Mouse (Mus musculus) C2C12 (cell line): Measurements from ENCODE around the gene Prdx2. TPM values are rescaled to one million over a fixed set of nuclear protein-coding genes. Genes with fewer than 3 reads are reported as not detected.
A peak's percentile ranks its signal among the peaks of the same experiment; 100 is the strongest.

ENCODE experiments used
- H3K27me3 ChIP-seq: one replicate; pipeline ENCODE4 v1.6.1; 2011; ENCODE audit not compliant: control insufficient read depth, insufficient read depth, insufficient read length
- H3K36me3 ChIP-seq: one replicate; pipeline ENCODE4 v1.6.1; 2011; ENCODE audit not compliant: control insufficient read depth, insufficient read depth
- H3K4me3 ChIP-seq: one replicate; pipeline ENCODE4 v1.5.1; 2011; ENCODE audit warnings: mild to moderate bottlenecking, control low read depth; ENCODE audit not compliant: poor library complexity, insufficient read depth, severe bottlenecking
- H3K79me2 ChIP-seq: one replicate; pipeline ENCODE4 v1.6.1; 2011; ENCODE audit not compliant: control insufficient read depth, insufficient read depth
- H3K79me3 ChIP-seq: one replicate; pipeline ENCODE4 v1.6.1; 2011; ENCODE audit warnings: low read depth, control low read depth
- H3ac ChIP-seq: one replicate; pipeline ENCODE3; 2011; ENCODE audit warnings: low read depth; ENCODE audit not compliant: control insufficient read depth, insufficient read length
- CEBPB ChIP-seq: IDR thresholded peaks from one replicate; pipeline ENCODE4 v1.6.1; 2011; ENCODE audit warnings: low read depth, mild to moderate bottlenecking, control low read depth, moderate library complexity
- CTCF ChIP-seq: IDR thresholded peaks from one replicate; pipeline ENCODE4 v1.5.1; 2011; ENCODE audit not compliant: control insufficient read depth, insufficient read depth, insufficient read length
- FOSL1 ChIP-seq: IDR thresholded peaks from one replicate; pipeline ENCODE4 v1.8.0; 2011; ENCODE audit warnings: mild to moderate bottlenecking, low read length; ENCODE audit not compliant: poor library complexity, insufficient read depth, severe bottlenecking
- MAX ChIP-seq: IDR thresholded peaks from one replicate; pipeline ENCODE4 v1.6.1; 2011; ENCODE audit warnings: mild to moderate bottlenecking, control low read depth
- MYOD1 ChIP-seq: IDR thresholded peaks from one replicate; pipeline ENCODE4 v1.6.1; 2011; ENCODE audit warnings: low read depth; ENCODE audit not compliant: control insufficient read depth, insufficient read length
- MYOG ChIP-seq: IDR thresholded peaks from one replicate; pipeline ENCODE4 v1.6.1; 2011; ENCODE audit not compliant: control insufficient read depth, insufficient read length; ENCODE audit errors: extremely low read depth
- USF1 ChIP-seq: IDR thresholded peaks from one replicate; pipeline ENCODE4 v1.6.1; 2011; ENCODE audit warnings: low read depth, mild to moderate bottlenecking, control low read depth, moderate library complexity
- microRNA-seq: library from miRNA; unstranded; fragments of <30 nt; microRNA quantifications from one replicate; pipeline ENCODE4, GENCODE M21; 2019; ENCODE audit warnings: borderline microRNAs expressed
- polyA plus RNA-seq: library from polyadenylated mRNA; unstranded; fragments of >200 nt; fragmentation: generic; extraction: Trizol; gene quantifications from one replicate; pipeline ENCODE4 v1.2.1, GENCODE M21; 2012; ENCODE audit warnings: missing spikeins

The Prdx2 gene
- polyA plus RNA-seq, 1 experiment, result 609 TPM

DNA sequence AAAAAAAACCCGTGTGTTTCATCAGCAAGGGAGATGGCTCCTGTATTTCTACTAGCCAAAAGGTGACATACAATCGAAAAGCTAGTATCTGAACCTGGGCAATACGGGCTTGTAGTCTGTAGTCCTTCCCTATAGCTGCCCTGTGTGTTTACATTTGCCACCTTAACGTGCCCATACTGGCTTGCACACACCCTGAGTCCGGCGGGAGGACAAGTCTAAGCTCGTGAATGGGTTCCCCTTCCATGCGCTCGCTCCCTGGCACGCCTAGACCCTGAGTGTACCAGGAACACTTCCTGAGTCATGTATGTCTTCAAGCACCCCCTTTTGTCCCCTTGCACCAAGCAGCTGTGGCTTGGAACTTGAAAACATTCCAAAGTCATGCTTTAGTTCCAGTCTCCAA is 47.3 kb downstream of the Prdx2 start:
- H3K79me2 ChIP-seq, result peaks cover 7% of the 10 kb centered on the region

DNA sequence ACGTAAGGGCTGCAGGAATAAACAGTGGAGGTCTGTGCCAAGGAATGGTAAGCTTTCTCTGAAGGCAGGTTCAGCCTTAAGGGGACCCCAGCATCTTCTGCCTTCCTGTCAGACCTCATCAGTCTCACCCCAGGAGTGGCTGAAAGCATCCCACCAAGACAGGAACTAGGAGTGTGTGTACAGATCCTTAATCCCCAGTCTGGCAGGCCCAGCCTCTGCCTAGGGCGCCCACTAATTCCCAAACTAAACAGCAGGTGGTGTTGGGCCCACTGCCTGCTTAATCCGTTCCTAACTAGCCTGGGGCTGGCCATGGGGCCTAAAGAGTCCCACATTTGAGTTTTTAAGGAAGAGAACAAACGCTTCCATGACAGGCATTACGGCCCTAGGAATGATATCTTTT is 47.8 kb downstream of the Prdx2 start:
- H3K79me3 ChIP-seq, result peaks cover 5% of the 10 kb centered on the region
- peaks cover 12% of the 10 kb centered on the region for H3K79me2 ChIP-seq
- H3K27me3 ChIP-seq, result peaks cover 5% of the 10 kb centered on the region
- H3ac ChIP-seq, result no peak overlapping the region
- no peak for TF ChIP-seq FOSL1
- TF ChIP-seq CEBPB, result no peak
- no peak for TF ChIP-seq MYOD1
- TF ChIP-seq CTCF, result no peak
- H3K36me3 ChIP-seq, result peaks cover 20% of the 10 kb centered on the region
- no peak overlapping the region for H3K4me3 ChIP-seq

More for the DNA sequence above, 47.3 kb downstream of the Prdx2 start:
- H3ac ChIP-seq, result no peak overlapping the region
- H3K36me3 ChIP-seq, result peaks cover 15% of the 10 kb centered on the region
- peaks cover 5% of the 10 kb centered on the region for H3K27me3 ChIP-seq
- H3K79me3 ChIP-seq, result peaks cover 2% of the 10 kb centered on the region
- no peak overlapping the region for H3K4me3 ChIP-seq
- TF ChIP-seq MYOD1 (no peak), FOSL1 (no peak), MAX (no peak), CEBPB (no peak), CTCF (no peak), USF1 (no peak), MYOG (no peak)

DNA sequence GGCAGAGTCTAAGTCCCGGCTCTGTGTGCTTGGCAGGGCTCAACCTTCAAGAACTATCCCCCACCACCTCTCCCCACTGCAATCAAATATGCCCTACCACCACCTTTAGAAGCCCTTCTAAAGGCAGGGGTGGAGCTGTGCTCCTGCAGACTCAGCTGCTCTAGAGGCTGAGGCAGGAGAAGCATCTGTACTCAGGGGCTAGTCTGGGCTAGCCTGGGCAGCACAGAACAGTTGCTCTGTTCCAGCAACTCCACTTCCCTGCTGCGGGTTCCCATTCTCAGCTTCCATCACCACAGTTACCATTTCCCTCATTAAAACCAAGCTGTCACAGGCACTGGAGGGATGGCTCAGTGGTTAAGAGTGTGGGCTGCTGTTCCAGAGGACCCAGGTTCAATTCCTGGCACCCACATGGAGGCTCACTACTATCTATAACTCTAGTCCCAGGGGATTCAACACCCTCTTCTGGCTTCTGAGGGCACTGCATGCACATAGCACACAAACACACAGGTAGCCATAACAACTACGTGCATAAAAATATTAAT is 52.2 kb downstream of the Prdx2 start:
- H3K79me2 ChIP-seq, result peaks cover 41% of the 10 kb centered on the region
- H3K36me3 ChIP-seq, result peaks cover 31% of the 10 kb centered on the region
- no peak for TF ChIP-seq MAX
- H3K27me3 ChIP-seq, result no peaks in the 10 kb centered on the region
- no peak overlapping the region for H3K4me3 ChIP-seq
- no peak overlapping the region for H3ac ChIP-seq
- peaks cover 24% of the 10 kb centered on the region for H3K79me3 ChIP-seq

DNA sequence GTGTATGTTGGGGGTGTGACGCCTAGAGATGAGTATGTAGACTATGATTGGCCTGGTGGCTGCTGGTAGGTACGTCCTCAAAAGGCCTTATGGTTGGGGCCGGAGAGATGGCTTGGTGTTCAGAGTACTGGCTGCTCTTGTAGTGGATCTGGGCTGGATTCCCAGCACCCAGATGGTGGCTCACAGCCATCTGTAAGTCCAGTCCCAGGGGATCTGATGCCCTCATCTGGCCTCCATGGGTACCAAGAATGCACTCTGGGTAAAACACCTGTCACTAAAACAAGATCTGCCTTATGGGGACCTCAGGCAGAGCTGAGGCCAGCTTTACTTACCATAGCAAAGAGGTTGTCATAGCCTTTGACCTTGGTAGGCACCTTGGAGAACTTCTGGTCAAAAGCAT is 54.5 kb downstream of the Prdx2 start:
- H3K27me3 ChIP-seq, result no peaks in the 10 kb centered on the region
- H3K36me3 ChIP-seq, result peaks cover 25% of the 10 kb centered on the region
- H3K79me3 ChIP-seq, result peaks cover 45% of the 10 kb centered on the region
- peaks cover 63% of the 10 kb centered on the region for H3K79me2 ChIP-seq
- TF ChIP-seq USF1, result no peak
- TF ChIP-seq CTCF, result no peak
- no peak for TF ChIP-seq FOSL1
- no peak for TF ChIP-seq MYOD1
- TF ChIP-seq MYOG, result no peak
- no peak for TF ChIP-seq MAX
- TF ChIP-seq CEBPB, result no peak
- H3ac ChIP-seq, result peak overlapping the region; percentile 9
- H3K4me3 ChIP-seq, result no peak overlapping the region

Small RNA genes lying within 50 kb of the gene (microRNA-seq; reads per million reads assigned to microRNA genes)
- not detected for gene Gm24197

Other genes with a start within 250 kb of the Prdx2 start
- 2.9 TPM for gene G430095P16Rik, start 246.6 kb upstream of the Prdx2 start, polyA plus RNA-seq
- 50.7 TPM for gene Nfix, start 169.2 kb upstream of the Prdx2 start, polyA plus RNA-seq
- 2.4 TPM for gene Dand5, start 146.8 kb upstream of the Prdx2 start, polyA plus RNA-seq
- gene Gadd45gip1, start 138.1 kb upstream of the Prdx2 start, polyA plus RNA-seq, result 32.5 TPM
- 68.3 TPM for gene Rad23a, start 128.9 kb upstream of the Prdx2 start, polyA plus RNA-seq
- 687 TPM for gene Calr, start 122.7 kb upstream of the Prdx2 start, polyA plus RNA-seq
- gene Farsa, start 112.6 kb upstream of the Prdx2 start, polyA plus RNA-seq, result 104 TPM
- gene Syce2, start 97.5 kb upstream of the Prdx2 start, polyA plus RNA-seq, result 8.5 TPM
- 11.4 TPM for gene Gcdh, start 75.7 kb upstream of the Prdx2 start, polyA plus RNA-seq
- 0.09 TPM for gene Klf1, start 67.7 kb upstream of the Prdx2 start, polyA plus RNA-seq
- gene Dnase2a, start 61.0 kb upstream of the Prdx2 start, polyA plus RNA-seq, result 9.0 TPM
- gene Mast1, start 32.2 kb upstream of the Prdx2 start, polyA plus RNA-seq, result not detected
- 0.05 TPM for gene Rtbdn, start 22.6 kb upstream of the Prdx2 start, polyA plus RNA-seq
- gene Gm49661, start 154 bp upstream of the Prdx2 start, polyA plus RNA-seq, result not detected
- 145 TPM for gene Rnaseh2a, start 180 bp downstream of the Prdx2 start, polyA plus RNA-seq
- gene Junb, start 9.1 kb downstream of the Prdx2 start, polyA plus RNA-seq, result 158 TPM
- gene Hook2, start 21.0 kb downstream of the Prdx2 start, polyA plus RNA-seq, result 7.0 TPM
- 0.04 TPM for gene Best2, start 44.9 kb downstream of the Prdx2 start, polyA plus RNA-seq
- gene Asna1, start 55.7 kb downstream of the Prdx2 start, polyA plus RNA-seq, result 253 TPM
- 321 TPM for gene Trir, start 57.2 kb downstream of the Prdx2 start, polyA plus RNA-seq
- gene Tnpo2, start 67.3 kb downstream of the Prdx2 start, polyA plus RNA-seq, result 52.0 TPM
- 20.0 TPM for gene Fbxw9, start 90.5 kb downstream of the Prdx2 start, polyA plus RNA-seq
- not detected for gene Gm5741, start 98.4 kb downstream of the Prdx2 start, polyA plus RNA-seq
- 123 TPM for gene Dhps, start 102.2 kb downstream of the Prdx2 start, polyA plus RNA-seq
- 152 TPM for gene Wdr83os, start 111.2 kb downstream of the Prdx2 start, polyA plus RNA-seq
- 25.0 TPM for gene Wdr83, start 111.7 kb downstream of the Prdx2 start, polyA plus RNA-seq
- gene Man2b1, start 113.7 kb downstream of the Prdx2 start, polyA plus RNA-seq, result 9.8 TPM
- 0.07 TPM for gene Zfp791, start 153.5 kb downstream of the Prdx2 start, polyA plus RNA-seq
- not detected for gene Cks1brt, start 182.3 kb downstream of the Prdx2 start, polyA plus RNA-seq